Mouse (Mus musculus) megakaryocyte, embryonic 14.5 days (primary cell): ENCODE measurements around the gene Scamp4. TPM values are rescaled to one million over a fixed set of nuclear protein-coding genes. Genes with fewer than 3 reads are reported as not detected.
A peak's percentile ranks its signal among the peaks of the same experiment; 100 is the strongest.

Experiments
- H3K27me3 ChIP-seq: replicated peaks from 2 replicates; pipeline ENCODE3; 2012; ENCODE audit warnings: inconsistent platforms
- H3K36me3 ChIP-seq: replicated peaks from 2 replicates; pipeline ENCODE3; 2012; ENCODE audit warnings: low read length, inconsistent platforms, mixed read lengths
- H3K4me1 ChIP-seq: 2 replicates; pipeline ENCODE4 v1.6.1; 2012; ENCODE audit warnings: inconsistent platforms
- H3K4me3 ChIP-seq: replicated peaks from 2 replicates; pipeline ENCODE3; 2012; ENCODE audit warnings: moderate library complexity, mild to moderate bottlenecking, inconsistent platforms
- H3K9me3 ChIP-seq: 2 replicates; pipeline ENCODE4 v1.6.1; 2012; ENCODE audit warnings: inconsistent platforms
- FLI1 ChIP-seq: IDR thresholded peaks from 2 replicates; pipeline ENCODE4 v1.6.1; 2012; ENCODE audit warnings: low read length, inconsistent platforms, mixed read lengths
- GATA1 ChIP-seq: IDR thresholded peaks from 3 replicates; pipeline ENCODE4 v1.6.1; 2012; ENCODE audit warnings: mixed read lengths, low read length, inconsistent platforms, borderline replicate concordance
- polyA plus RNA-seq: library from polyadenylated mRNA; stranded (reverse); fragments of >175 nt; gene quantifications from 2 replicates; pipeline ENCODE4 v1.2.3, GENCODE M21; 2012; ENCODE audit warnings: low replicate concordance; ENCODE audit not compliant: insufficient read depth

Gene Scamp4
- polyA plus RNA-seq, 1 experiment, result 31.4 TPM

- Histone ChIP-seq H3K4me1 (peaks cover 80% of the 10 kb centered on the region), H3K36me3 (peaks cover 48% of the 10 kb centered on the region), H3K9me3 (no peaks in the 10 kb centered on the region), H3K4me3 (peak overlapping the region; percentile 89), H3K27me3 (no peaks in the 10 kb centered on the region)
- TF ChIP-seq FLI1 (no peak), GATA1 (no peak)
These were observed 33.0 kb upstream of the Scamp4 start for GRCm38 (mm10) chr10:80569664-80570066.

GRCm38 (mm10) chr10:80570419-80570818 is 32.3 kb upstream of the Scamp4 start:
- no peak for TF ChIP-seq FLI1
- Histone ChIP-seq H3K9me3 (no peaks in the 10 kb centered on the region), H3K4me3 (peak overlapping the region; percentile 89), H3K27me3 (no peaks in the 10 kb centered on the region), H3K4me1 (peaks cover 88% of the 10 kb centered on the region), H3K36me3 (peaks cover 51% of the 10 kb centered on the region)

- Histone ChIP-seq H3K36me3 (peaks cover 45% of the 10 kb centered on the region), H3K9me3 (no peaks in the 10 kb centered on the region), H3K4me3 (peak overlapping the region; percentile 89), H3K27me3 (no peaks in the 10 kb centered on the region), H3K4me1 (peaks cover 89% of the 10 kb centered on the region)
- TF ChIP-seq GATA1, result no peak
These were observed 31.5 kb upstream of the Scamp4 start for GRCm38 (mm10) chr10:80570871-80571836.

GRCm38 (mm10) chr10:80572477-80572876 is 30.2 kb upstream of the Scamp4 start:
- peaks cover 82% of the 10 kb centered on the region for H3K4me1 ChIP-seq
- TF ChIP-seq GATA1 (no peak), FLI1 (no peak)

GRCm38 (mm10) chr10:80573944-80574343 is 28.7 kb upstream of the Scamp4 start:
- peaks cover 86% of the 10 kb centered on the region for H3K4me1 ChIP-seq

More at GRCm38 (mm10) chr10:80572477-80572876, 30.2 kb upstream of the Scamp4 start:
- Histone ChIP-seq H3K27me3 (no peaks in the 10 kb centered on the region), H3K36me3 (peaks cover 38% of the 10 kb centered on the region), H3K9me3 (no peaks in the 10 kb centered on the region), H3K4me3 (no peak overlapping the region)

GRCm38 (mm10) chr10:80574896-80575295 is 27.8 kb upstream of the Scamp4 start:
- peak overlapping the region; percentile 92 for H3K4me3 ChIP-seq
- peaks cover 86% of the 10 kb centered on the region for H3K4me1 ChIP-seq

More at GRCm38 (mm10) chr10:80573944-80574343, 28.7 kb upstream of the Scamp4 start:
- no peak for TF ChIP-seq GATA1
- no peak for TF ChIP-seq FLI1
- no peak overlapping the region for H3K4me3 ChIP-seq
- H3K27me3 ChIP-seq, result no peaks in the 10 kb centered on the region
- no peaks in the 10 kb centered on the region for H3K9me3 ChIP-seq
- peaks cover 24% of the 10 kb centered on the region for H3K36me3 ChIP-seq

GRCm38 (mm10) chr10:80575925-80576324 is 26.7 kb upstream of the Scamp4 start:
- peaks cover 24% of the 10 kb centered on the region for H3K36me3 ChIP-seq
- H3K4me1 ChIP-seq, result peaks cover 79% of the 10 kb centered on the region
- no peaks in the 10 kb centered on the region for H3K27me3 ChIP-seq
- H3K4me3 ChIP-seq, result peak overlapping the region; percentile 92
- H3K9me3 ChIP-seq, result no peaks in the 10 kb centered on the region
- TF ChIP-seq GATA1 (no peak), FLI1 (no peak)

More at GRCm38 (mm10) chr10:80574896-80575295, 27.8 kb upstream of the Scamp4 start:
- TF ChIP-seq GATA1, result no peak
- TF ChIP-seq FLI1, result no peak
- Histone ChIP-seq H3K36me3 (peaks cover 22% of the 10 kb centered on the region), H3K27me3 (no peaks in the 10 kb centered on the region), H3K9me3 (no peaks in the 10 kb centered on the region)

- Histone ChIP-seq H3K4me1 (peaks cover 79% of the 10 kb centered on the region), H3K27me3 (no peaks in the 10 kb centered on the region), H3K4me3 (peak overlapping the region; percentile 92), H3K36me3 (peaks cover 27% of the 10 kb centered on the region), H3K9me3 (no peaks in the 10 kb centered on the region)
- TF ChIP-seq GATA1 (no peak), FLI1 (no peak)
These were observed 26.1 kb upstream of the Scamp4 start for GRCm38 (mm10) chr10:80576351-80577194.

- no peaks in the 10 kb centered on the region for H3K27me3 ChIP-seq
- H3K4me1 ChIP-seq, result peaks cover 79% of the 10 kb centered on the region
- H3K36me3 ChIP-seq, result peaks cover 27% of the 10 kb centered on the region
- TF ChIP-seq GATA1, result no peak
- TF ChIP-seq FLI1, result no peak
- peak within 1 kb of the TSS; percentile 92 for H3K4me3 ChIP-seq
- H3K9me3 ChIP-seq, result no peaks in the 10 kb centered on the region
These were observed 25.2 kb upstream of the Scamp4 start, which contains the start of gene Klf16 for GRCm38 (mm10) chr10:80577195-80578130. Gene Klf16, minus strand, starts transcription at chr10:80577321.
